Comparison of ENCODE assay signal across 12 mouse cellular contexts in genomic region chr19:53264821-53265727, GRCm38 (mm10). TPM values are rescaled to one million over a fixed set of nuclear protein-coding genes. Genes with fewer than 3 reads are reported as not detected.
DNase-seq lines count a peak whose midpoint lies in the region; ATAC-seq and TF ChIP-seq lines count a peak whose summit lies in the region.
"Had no signal": no experiment of that assay in that cellular context is flagged by ENCODE, and none has a peak within 500 bp of the region (broad histone marks: within the 10 kb centered on the region; RNA-seq: fewer than 3 reads in every experiment).

No protein-coding gene starts in this region.

- no peak for ATAC-seq in kidney, postnatal 0 days (replicated peaks; ENCODE audit: low FRiP score, low read depth)
- ATAC-seq in hindbrain, embryonic 16.5 days, result 0 out of 2 replicates have a peak, but pooled peaks have one; percentile 45
- ATAC-seq in neural tube, embryonic 15.5 days (ENCODE audit: low FRiP score), result peak; percentile 31; the same call in 1 of the 2 replicates
- ATAC-seq in frontal cortex, adult (ENCODE audit: low TSS enrichment), result no peak

- H3K9me3 ChIP-seq in kidney, postnatal 0 days (replicated peaks; ENCODE audit: low read length), result no peaks in the 10 kb centered on the region
- no peaks in the 10 kb centered on the region for H3K9me3 ChIP-seq in embryonic facial prominence, embryonic 10.5 days
- H3K9me3 ChIP-seq in hindbrain, embryonic 16.5 days (ENCODE audit: control insufficient read depth, low read length), result no peaks in the 10 kb centered on the region
- no peaks in the 10 kb centered on the region for H3K9me3 ChIP-seq in neural tube, embryonic 15.5 days (replicated peaks)
- H3K9me3 ChIP-seq: liver, embryonic 15.5 days had no signal

- no peak for TF ChIP-seq CTCF in kidney, postnatal 0 days (IDR thresholded peaks at IDR 0.05; ENCODE audit: low read depth)

- DNase-seq in kidney, postnatal 0 days (ENCODE audit: low spot score), result peak; percentile 32
- DNase-seq in kidney, adult 18-20 months, result no peak
- no peak for DNase-seq in embryonic facial prominence, embryonic 10.5 days (ENCODE audit: low spot score)
- DNase-seq in frontal cortex, postnatal 25 days (ENCODE audit: low spot score in 2 of 2), result no peak
- DNase-seq in embryo, embryonic 10 days (ENCODE audit: low spot score), result no peak
- DNase-seq: adrenal gland, adult 2 months; cerebellum, adult 9-11 months; right cerebral cortex, postnatal 14 days had no signal

- no peak overlapping the region for H3K4me3 ChIP-seq in kidney, postnatal 0 days (replicated peaks; ENCODE audit: low read depth, low read length)
- peak overlapping the region; percentile 25 for H3K4me3 ChIP-seq in embryonic facial prominence, embryonic 10.5 days
- H3K4me3 ChIP-seq in hindbrain, embryonic 16.5 days (ENCODE audit: low read length), result no peak overlapping the region
- no peak overlapping the region for H3K4me3 ChIP-seq in neural tube, embryonic 15.5 days (replicated peaks)
- H3K4me3 ChIP-seq: liver, embryonic 15.5 days had no signal

- H3K9ac ChIP-seq in kidney, postnatal 0 days (ENCODE audit: low read depth, low read length), result no peak overlapping the region
- H3K9ac ChIP-seq in hindbrain, embryonic 16.5 days (ENCODE audit: low read depth, low read length), result no peak overlapping the region
- no peak overlapping the region for H3K9ac ChIP-seq in neural tube, embryonic 15.5 days (replicated peaks)
- H3K9ac ChIP-seq: liver, embryonic 15.5 days had no signal

- H3K4me1 ChIP-seq in kidney, postnatal 0 days (replicated peaks; ENCODE audit: insufficient read depth, low read length), result no peaks in the 10 kb centered on the region
- H3K4me1 ChIP-seq in embryonic facial prominence, embryonic 10.5 days, result peaks cover 23% of the 10 kb centered on the region
- H3K4me1 ChIP-seq in hindbrain, embryonic 16.5 days (ENCODE audit: control insufficient read depth, insufficient read depth, low read depth, low read length), result peaks cover 2% of the 10 kb centered on the region; the same call in 1 of the 2 replicates
- peaks cover 16% of the 10 kb centered on the region for H3K4me1 ChIP-seq in neural tube, embryonic 15.5 days

- H3K27ac ChIP-seq in kidney, postnatal 0 days, result no peak overlapping the region
- H3K27ac ChIP-seq in embryonic facial prominence, embryonic 10.5 days (replicated peaks), result no peak overlapping the region
- no peak overlapping the region for H3K27ac ChIP-seq in hindbrain, embryonic 16.5 days (ENCODE audit: low read depth, low read length)
- 0 out of 2 replicates have a peak overlapping the region, but pooled peaks have one; percentile 2 for H3K27ac ChIP-seq in neural tube, embryonic 15.5 days (replicated peaks)
- H3K27ac ChIP-seq: liver, embryonic 15.5 days had no signal

- H3K27me3 ChIP-seq in kidney, postnatal 0 days (ENCODE audit: insufficient read depth, low read length), result no peaks in the 10 kb centered on the region
- 0 out of 2 replicates have a peak, but pooled peaks cover 4% of the 10 kb centered on the region for H3K27me3 ChIP-seq in embryonic facial prominence, embryonic 10.5 days (replicated peaks; ENCODE audit: low read depth, poor library complexity, severe bottlenecking)
- no peaks in the 10 kb centered on the region for H3K27me3 ChIP-seq in hindbrain, embryonic 16.5 days (replicated peaks; ENCODE audit: control insufficient read depth, insufficient read depth, low read length)
- no peaks in the 10 kb centered on the region for H3K27me3 ChIP-seq in neural tube, embryonic 15.5 days (replicated peaks)

- 52% methylated on average over 12 of the region's 12 CpGs for WGBS in kidney, postnatal 0 days
- WGBS in embryonic facial prominence, embryonic 10.5 days, result 68% methylated on average over 12 of the region's 12 CpGs
- WGBS in hindbrain, embryonic 16.5 days, result 51% methylated on average over 12 of the region's 12 CpGs
- 48% methylated on average over 12 of the region's 12 CpGs for WGBS in neural tube, embryonic 15.5 days

- no peak overlapping the region for H3K4me2 ChIP-seq in kidney, postnatal 0 days (ENCODE audit: low read length)
- H3K4me2 ChIP-seq in hindbrain, embryonic 16.5 days (ENCODE audit: low read length), result no peak overlapping the region
- no peak overlapping the region for H3K4me2 ChIP-seq in neural tube, embryonic 15.5 days
- H3K4me2 ChIP-seq: liver, embryonic 15.5 days had no signal

- H3K36me3 ChIP-seq in kidney, postnatal 0 days (ENCODE audit: insufficient read depth, low read length), result no peaks in the 10 kb centered on the region
- H3K36me3 ChIP-seq in embryonic facial prominence, embryonic 10.5 days (replicated peaks), result no peaks in the 10 kb centered on the region
- H3K36me3 ChIP-seq in hindbrain, embryonic 16.5 days (ENCODE audit: control insufficient read depth, insufficient read depth, low read length), result no peaks in the 10 kb centered on the region
- no peaks in the 10 kb centered on the region for H3K36me3 ChIP-seq in neural tube, embryonic 15.5 days
- H3K36me3 ChIP-seq: liver, embryonic 15.5 days had no signal

RNA-seq across cellular contexts. Expression of gene Mxi1, which starts 45.2 kb away (rescaled TPM):
- polyA plus RNA-seq in kidney, postnatal 0 days (2015; fragmentation: Nextera tagmentation; extraction: Ambion mirVana), result 51.9 and 55.0 TPM in 2 replicates
- 29.2 and 33.0 TPM in 2 replicates for polyA plus RNA-seq in embryonic facial prominence, embryonic 10.5 days (2016; fragmentation: Nextera tagmentation; extraction: Ambion mirVana)
- 18.9 and 27.8 TPM in 2 replicates for polyA plus RNA-seq in hindbrain, embryonic 16.5 days (2015; fragmentation: Nextera tagmentation; extraction: Ambion mirVana)
- polyA plus RNA-seq in neural tube, embryonic 15.5 days (2015; fragmentation: Nextera tagmentation; extraction: Ambion mirVana), result 40.0 and 40.8 TPM in 2 replicates

Comparison
In these comparisons a context has a peak if more than half of its experiments do, and no peak if none do; other contexts are left out.
1. ATAC-seq: peak in hindbrain, embryonic 16.5 days (single experiment) and neural tube, embryonic 15.5 days (single experiment); none in kidney, postnatal 0 days (single experiment) and frontal cortex, adult (single experiment).